Mouse (Mus musculus) brain, adult 2 months (tissue): ENCODE measurements around the gene Slc20a1.

Experiments used
- DNase-seq: peaks from one replicate; pipeline ENCODE4 v3.0.0; 2011; ENCODE audit warnings: low read depth, low spot score

Slc20a1 gene

GRCm38 (mm10) chr2:129186291-129186919, 12.2 kb upstream of the Slc20a1 start:
- peak; percentile 76 for DNase-seq

- peak; percentile 79 for DNase-seq
These were observed 6.0 kb upstream of the Slc20a1 start for GRCm38 (mm10) chr2:129192392-129193150.

- no peak for DNase-seq
These were observed 2.2 kb upstream of the Slc20a1 start for GRCm38 (mm10) chr2:129196317-129196716.

GRCm38 (mm10) chr2:129197197-129197596, 1.4 kb upstream of the Slc20a1 start:
- DNase-seq: no peak

- peak; percentile 89 for DNase-seq
These were observed 625 bp upstream of the Slc20a1 start for GRCm38 (mm10) chr2:129197843-129198435.

GRCm38 (mm10) chr2:129199328-129200085, 943 bp downstream of the Slc20a1 start:
- peak; percentile 59 for DNase-seq

- no peak for DNase-seq
These were observed 6.4 kb downstream of the Slc20a1 start for GRCm38 (mm10) chr2:129205000-129205399.

GRCm38 (mm10) chr2:129206824-129207223, 8.3 kb downstream of the Slc20a1 start:
- DNase-seq: peak; percentile 74

GRCm38 (mm10) chr2:129208181-129208746, 9.7 kb downstream of the Slc20a1 start:
- DNase-seq: no peak

- no peak for DNase-seq
These were observed 11.7 kb downstream of the Slc20a1 start for GRCm38 (mm10) chr2:129210089-129210749.

- DNase-seq: no peak
These were observed 12.7 kb downstream of the Slc20a1 start for GRCm38 (mm10) chr2:129211255-129211654.

GRCm38 (mm10) chr2:129211957-129212356, 13.4 kb downstream of the Slc20a1 start:
- no peak for DNase-seq

- no peak for DNase-seq
These were observed 14.0 kb downstream of the Slc20a1 start for GRCm38 (mm10) chr2:129212566-129212965.

GRCm38 (mm10) chr2:129214774-129215173, 16.2 kb downstream of the Slc20a1 start:
- DNase-seq: no peak

- DNase-seq: no peak
These were observed 19.1 kb downstream of the Slc20a1 start for GRCm38 (mm10) chr2:129217612-129218185.

GRCm38 (mm10) chr2:129218537-129219105, 20.1 kb downstream of the Slc20a1 start:
- peak; percentile 66 for DNase-seq

GRCm38 (mm10) chr2:129221097-129221632, 22.6 kb downstream of the Slc20a1 start:
- DNase-seq: no peak

GRCm38 (mm10) chr2:129224178-129224577, 25.6 kb downstream of the Slc20a1 start:
- no peak for DNase-seq

GRCm38 (mm10) chr2:129225251-129225819, 26.8 kb downstream of the Slc20a1 start:
- no peak for DNase-seq
